Mouse (Mus musculus): ENCODE results near the gene Cnst. TPM values are rescaled to one million over a fixed set of nuclear protein-coding genes. Genes with fewer than 3 reads are reported as not detected.

The Cnst gene
- polyA plus RNA-seq, 1 experiment from 2014 or later: 12.9 TPM

DNA sequence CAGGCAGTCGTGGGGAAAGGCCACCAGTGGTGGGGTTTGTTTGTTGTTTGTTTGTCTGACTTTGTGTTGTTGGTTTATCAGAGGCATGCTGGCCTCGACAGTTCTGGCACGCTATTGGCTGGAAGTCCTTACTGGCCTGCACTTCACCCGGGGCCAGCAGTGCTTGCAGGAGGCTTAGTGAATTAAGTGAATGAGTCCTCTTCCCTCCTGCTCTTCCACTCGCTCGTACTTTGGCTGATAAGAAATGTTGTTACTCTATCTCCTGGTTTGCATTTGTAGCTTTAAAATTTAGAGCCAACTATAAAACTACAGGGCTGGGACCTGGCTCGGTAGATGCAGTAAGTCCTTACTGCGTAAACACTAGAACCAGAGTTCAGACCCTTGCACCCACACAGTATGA lies 34.0 kb downstream of the Cnst start:
- DNase-seq (ENCODE audit: low spot score) (no peak), ATAC-seq (replicated peaks; ENCODE audit: low FRiP score) (0 out of 2 replicates have a peak, but pooled peaks have one; percentile 21)
- Histone ChIP-seq H3K4me3 (ENCODE audit: low read depth, low read length) (no peak overlapping the region), H3K4me2 (no peak overlapping the region), H3K27me3 (replicated peaks; ENCODE audit: control insufficient read depth, insufficient read depth, low read length) (no peaks in the 10 kb centered on the region), H3K27ac (ENCODE audit: low read depth, low read length) (peak overlapping the region; percentile 3; the same call in 1 of the 2 replicates), H3K36me3 (ENCODE audit: control insufficient read depth, insufficient read depth, low read length) (peaks cover 3% of the 10 kb centered on the region), H3K4me1 (replicated peaks; ENCODE audit: control insufficient read depth, insufficient read depth, low read length) (peaks cover 48% of the 10 kb centered on the region), H3K9me3 (ENCODE audit: control insufficient read depth, low read length) (no peaks in the 10 kb centered on the region), H3K9ac (ENCODE audit: low read depth, low read length) (no peak overlapping the region)
- 47% methylated on average over 8 of the region's 8 CpGs for WGBS

DNA sequence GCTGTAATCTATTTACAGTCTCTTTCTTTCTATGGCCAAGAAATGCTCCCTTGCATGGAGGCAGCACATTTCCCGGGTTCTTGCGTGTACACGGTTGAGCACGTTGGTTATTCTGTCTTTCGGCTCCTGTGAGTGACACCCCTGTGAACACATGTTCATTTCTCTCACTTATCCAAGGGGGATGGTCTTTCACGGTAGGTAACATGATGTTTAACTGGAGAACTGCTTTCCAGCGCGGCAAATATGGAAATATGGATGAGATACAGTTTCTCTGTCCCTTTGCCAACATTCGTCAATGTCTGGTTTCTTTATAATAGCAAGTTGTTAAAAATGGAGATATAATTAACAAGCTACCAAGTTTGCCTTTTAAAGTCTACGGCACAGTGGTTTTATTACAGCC lies 35.3 kb downstream of the Cnst start:
- 0 out of 2 replicates have a peak overlapping the region, but pooled peaks have one; percentile 16 for H3K27ac ChIP-seq (ENCODE audit: low read depth, low read length)
- H3K9ac ChIP-seq (ENCODE audit: low read depth, low read length): no peak overlapping the region
- no peak for ATAC-seq (replicated peaks; ENCODE audit: low FRiP score)
- H3K27me3 ChIP-seq (replicated peaks; ENCODE audit: control insufficient read depth, insufficient read depth, low read length): no peaks in the 10 kb centered on the region
- H3K4me1 ChIP-seq (replicated peaks; ENCODE audit: control insufficient read depth, insufficient read depth, low read length): peaks cover 51% of the 10 kb centered on the region
- no peaks in the 10 kb centered on the region for H3K9me3 ChIP-seq (ENCODE audit: control insufficient read depth, low read length)
- WGBS: 89% methylated on average over 10 of the region's 10 CpGs
- peaks cover 3% of the 10 kb centered on the region for H3K36me3 ChIP-seq (ENCODE audit: control insufficient read depth, insufficient read depth, low read length)
- no peak for DNase-seq (ENCODE audit: low spot score)
- peak overlapping the region; percentile 9; the same call in 1 of the 2 replicates for H3K4me2 ChIP-seq
- no peak overlapping the region for H3K4me3 ChIP-seq (ENCODE audit: low read depth, low read length)

DNA sequence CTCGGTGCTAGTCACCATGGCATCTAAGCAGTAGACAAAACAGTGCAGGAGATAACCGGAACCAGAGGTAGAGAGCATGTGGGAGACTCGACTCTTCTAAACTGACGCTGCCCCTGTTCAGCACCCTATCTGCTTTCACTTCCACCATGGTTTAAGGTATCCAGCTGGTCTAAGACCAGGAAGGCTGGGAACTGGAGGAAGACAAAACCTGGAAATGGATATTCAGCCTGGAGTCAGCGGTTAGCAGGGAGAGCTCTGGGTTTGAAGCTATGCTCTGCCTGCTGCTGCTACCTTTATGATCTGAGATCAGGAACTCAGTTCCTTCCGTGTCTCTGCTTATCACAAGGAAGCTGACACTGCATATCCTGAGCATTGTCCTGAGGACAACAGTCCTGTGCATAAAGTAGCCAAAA lies 35.9 kb downstream of the Cnst start:
- Histone ChIP-seq H3K4me3 (ENCODE audit: low read depth, low read length) (no peak overlapping the region), H3K4me1 (replicated peaks; ENCODE audit: control insufficient read depth, insufficient read depth, low read length) (peaks cover 54% of the 10 kb centered on the region), H3K9me3 (ENCODE audit: control insufficient read depth, low read length) (no peaks in the 10 kb centered on the region), H3K27me3 (replicated peaks; ENCODE audit: control insufficient read depth, insufficient read depth, low read length) (no peaks in the 10 kb centered on the region), H3K9ac (ENCODE audit: low read depth, low read length) (no peak overlapping the region), H3K27ac (ENCODE audit: low read depth, low read length) (0 out of 2 replicates have a peak overlapping the region, but pooled peaks have one; percentile 16), H3K4me2 (peak overlapping the region; percentile 9; the same call in 1 of the 2 replicates), H3K36me3 (ENCODE audit: control insufficient read depth, insufficient read depth, low read length) (peaks cover 3% of the 10 kb centered on the region)
- WGBS: 36% methylated on average over 6 of the region's 6 CpGs
- ATAC-seq (replicated peaks; ENCODE audit: low FRiP score) (0 out of 2 replicates have a peak, but pooled peaks have one; percentile 50), DNase-seq (ENCODE audit: low spot score) (no peak)

DNA sequence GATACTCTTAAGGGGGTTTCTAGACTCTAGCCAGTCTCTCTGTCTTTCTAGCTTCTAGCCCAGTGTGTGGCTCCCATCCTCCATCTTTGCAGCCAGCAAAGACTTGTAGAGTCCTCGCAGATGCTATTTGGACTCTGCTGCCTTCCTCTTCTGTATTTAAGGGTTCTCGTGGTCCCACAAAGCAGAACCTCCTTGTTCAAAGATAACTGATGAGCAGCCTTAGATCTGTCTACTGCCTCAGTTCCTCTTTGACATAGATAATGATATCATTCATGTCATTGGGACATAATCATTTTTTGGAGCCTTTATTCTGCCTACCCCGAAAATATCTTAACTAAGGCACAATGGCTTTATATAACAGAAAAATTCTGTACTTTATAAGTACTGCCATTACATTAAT lies 36.9 kb downstream of the Cnst start:
- Histone ChIP-seq H3K36me3 (ENCODE audit: control insufficient read depth, insufficient read depth, low read length) (peaks cover 3% of the 10 kb centered on the region), H3K27ac (ENCODE audit: low read depth, low read length) (no peak overlapping the region), H3K27me3 (replicated peaks; ENCODE audit: control insufficient read depth, insufficient read depth, low read length) (no peaks in the 10 kb centered on the region), H3K4me2 (no peak overlapping the region), H3K4me3 (ENCODE audit: low read depth, low read length) (no peak overlapping the region), H3K4me1 (replicated peaks; ENCODE audit: control insufficient read depth, insufficient read depth, low read length) (peaks cover 51% of the 10 kb centered on the region), H3K9ac (ENCODE audit: low read depth, low read length) (no peak overlapping the region), H3K9me3 (ENCODE audit: control insufficient read depth, low read length) (no peaks in the 10 kb centered on the region)
- WGBS: 64% methylated on average over 3 of the region's 3 CpGs
- DNase-seq (ENCODE audit: low spot score) (no peak), ATAC-seq (replicated peaks; ENCODE audit: low FRiP score) (no peak)

DNA sequence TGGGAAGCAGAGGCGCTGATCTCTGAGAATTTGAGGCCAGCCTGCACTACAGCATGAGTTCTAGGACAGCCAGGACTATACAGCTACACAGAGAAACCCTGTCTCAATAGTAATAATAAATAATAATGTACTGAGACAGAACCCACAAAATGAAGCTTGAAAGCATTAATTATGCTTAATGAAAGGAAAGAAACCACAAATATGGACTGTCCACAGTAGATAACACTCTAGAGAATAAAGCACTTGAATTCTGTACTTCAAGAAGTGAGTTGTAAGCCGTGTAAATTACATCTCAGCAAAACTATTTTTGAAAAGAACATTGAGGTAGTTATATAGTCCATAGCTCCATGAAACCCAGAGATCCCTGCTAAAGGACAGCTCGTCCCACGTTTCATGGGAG lies 38.0 kb downstream of the Cnst start:
- no peak for ATAC-seq (replicated peaks; ENCODE audit: low FRiP score)

DNA sequence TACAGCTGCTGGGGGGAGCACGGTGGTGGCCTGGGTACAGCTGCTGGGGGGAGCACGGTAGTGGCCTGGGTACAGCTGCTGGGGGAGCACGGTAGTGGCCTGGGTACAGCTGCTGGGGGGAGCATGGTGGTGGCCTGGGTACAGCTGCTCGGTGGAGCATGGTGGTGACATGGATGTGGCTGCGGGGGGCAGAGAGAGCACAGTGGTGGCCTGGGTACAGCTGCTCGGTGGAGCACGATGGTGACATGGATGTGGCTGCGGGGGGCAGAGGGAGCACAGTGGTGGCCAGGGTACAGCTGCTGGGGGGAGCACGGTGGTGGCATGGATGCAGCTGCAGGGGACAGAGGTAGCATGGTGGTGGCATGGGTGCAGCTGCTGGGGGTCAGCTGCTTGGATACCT lies 39.5 kb downstream of the Cnst start:
- no peak for ATAC-seq (replicated peaks; ENCODE audit: low FRiP score)
- Histone ChIP-seq H3K27me3 (replicated peaks; ENCODE audit: control insufficient read depth, insufficient read depth, low read length) (no peaks in the 10 kb centered on the region), H3K27ac (ENCODE audit: low read depth, low read length) (no peak overlapping the region), H3K9ac (ENCODE audit: low read depth, low read length) (no peak overlapping the region), H3K4me2 (no peak overlapping the region), H3K4me1 (replicated peaks; ENCODE audit: control insufficient read depth, insufficient read depth, low read length) (peaks cover 29% of the 10 kb centered on the region), H3K9me3 (ENCODE audit: control insufficient read depth, low read length) (no peaks in the 10 kb centered on the region), H3K36me3 (ENCODE audit: control insufficient read depth, insufficient read depth, low read length) (no peaks in the 10 kb centered on the region), H3K4me3 (ENCODE audit: low read depth, low read length) (no peak overlapping the region)
- DNase-seq (ENCODE audit: low spot score): no peak
- WGBS: 93% methylated on average over 9 of the region's 9 CpGs

More for the DNA sequence above, 38.0 kb downstream of the Cnst start:
- Histone ChIP-seq H3K4me3 (ENCODE audit: low read depth, low read length) (no peak overlapping the region), H3K9ac (ENCODE audit: low read depth, low read length) (no peak overlapping the region), H3K27me3 (replicated peaks; ENCODE audit: control insufficient read depth, insufficient read depth, low read length) (no peaks in the 10 kb centered on the region), H3K4me2 (no peak overlapping the region), H3K36me3 (ENCODE audit: control insufficient read depth, insufficient read depth, low read length) (peaks cover 3% of the 10 kb centered on the region), H3K4me1 (replicated peaks; ENCODE audit: control insufficient read depth, insufficient read depth, low read length) (peaks cover 42% of the 10 kb centered on the region), H3K27ac (ENCODE audit: low read depth, low read length) (no peak overlapping the region), H3K9me3 (ENCODE audit: control insufficient read depth, low read length) (no peaks in the 10 kb centered on the region)
- WGBS: 86% methylated on average over 4 of the region's 4 CpGs
- DNase-seq (ENCODE audit: low spot score): no peak

DNA sequence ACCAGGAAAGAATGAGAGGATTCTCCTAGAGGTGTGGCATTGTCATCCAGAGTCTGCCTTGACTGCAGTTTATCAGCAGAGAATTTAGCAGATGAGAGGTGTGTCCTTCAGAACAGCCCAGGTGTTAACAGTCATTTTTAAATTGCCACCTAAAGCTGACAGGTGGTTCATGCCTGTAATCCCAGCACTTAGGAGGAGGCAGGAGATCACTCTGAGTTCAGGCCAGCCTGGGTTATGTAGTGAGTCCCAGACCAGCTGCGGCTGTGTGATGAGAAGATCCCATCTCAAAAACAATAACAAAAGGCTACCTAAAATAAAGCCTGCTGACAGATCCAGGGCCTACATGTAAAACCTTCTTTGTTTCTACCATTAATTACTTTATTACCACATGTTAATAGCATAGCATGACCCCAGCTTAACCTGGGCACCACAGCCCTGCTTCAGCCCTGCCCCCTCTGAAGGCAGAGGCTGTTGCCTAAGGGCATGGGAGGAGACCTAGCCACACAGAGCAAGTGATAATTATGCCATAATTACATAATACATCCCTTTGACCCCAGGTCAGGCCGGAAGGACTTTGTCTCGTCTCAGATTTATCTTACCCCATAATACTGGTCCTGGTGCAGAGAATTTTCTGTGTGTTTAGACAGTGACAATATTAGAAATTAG lies 40.4 kb downstream of the Cnst start:
- no peaks in the 10 kb centered on the region for H3K27me3 ChIP-seq (replicated peaks; ENCODE audit: control insufficient read depth, insufficient read depth, low read length)
- ATAC-seq (replicated peaks; ENCODE audit: low FRiP score) (no peak), DNase-seq (ENCODE audit: low spot score) (no peak)
- peaks cover 22% of the 10 kb centered on the region for H3K4me1 ChIP-seq (replicated peaks; ENCODE audit: control insufficient read depth, insufficient read depth, low read length)
- H3K9me3 ChIP-seq (ENCODE audit: control insufficient read depth, low read length): no peaks in the 10 kb centered on the region
- no peaks in the 10 kb centered on the region for H3K36me3 ChIP-seq (ENCODE audit: control insufficient read depth, insufficient read depth, low read length)
- no peak overlapping the region for H3K4me3 ChIP-seq (ENCODE audit: low read depth, low read length)
- WGBS: 71% methylated on average over 3 of the region's 3 CpGs
- no peak overlapping the region for H3K9ac ChIP-seq (ENCODE audit: low read depth, low read length)
- no peak overlapping the region for H3K27ac ChIP-seq (ENCODE audit: low read depth, low read length)
- no peak overlapping the region for H3K4me2 ChIP-seq

DNA sequence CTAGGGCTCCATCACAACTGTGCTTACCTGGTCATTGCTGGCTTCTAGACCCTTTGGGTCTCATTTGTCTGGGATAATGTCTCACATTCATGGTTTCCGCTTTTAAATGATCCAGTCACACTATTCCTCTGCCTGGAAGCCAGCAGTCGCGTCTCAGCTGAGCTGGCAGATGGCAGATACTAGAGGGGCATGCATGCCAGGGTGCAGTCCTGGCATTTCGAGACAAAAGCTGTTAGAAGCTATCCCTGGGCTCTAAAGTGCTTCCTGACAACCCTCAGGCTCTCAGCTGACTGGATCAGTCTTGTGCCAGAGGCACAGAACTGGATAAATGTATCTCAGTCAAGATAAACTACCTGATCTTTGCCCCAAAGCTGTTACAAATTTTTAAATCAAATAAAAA lies 42.1 kb downstream of the Cnst start:
- peaks cover 13% of the 10 kb centered on the region for H3K4me1 ChIP-seq (replicated peaks; ENCODE audit: control insufficient read depth, insufficient read depth, low read length)
- ATAC-seq (replicated peaks; ENCODE audit: low FRiP score) (no peak), DNase-seq (ENCODE audit: low spot score) (no peak)
- no peaks in the 10 kb centered on the region for H3K9me3 ChIP-seq (ENCODE audit: control insufficient read depth, low read length)
- 0 out of 2 replicates have a peak, but pooled peaks cover 2% of the 10 kb centered on the region for H3K36me3 ChIP-seq (ENCODE audit: control insufficient read depth, insufficient read depth, low read length)
- no peak overlapping the region for H3K9ac ChIP-seq (ENCODE audit: low read depth, low read length)
- no peak overlapping the region for H3K4me2 ChIP-seq
- 86% methylated on average over 4 of the region's 4 CpGs for WGBS
- H3K27ac ChIP-seq (ENCODE audit: low read depth, low read length): no peak overlapping the region
- no peaks in the 10 kb centered on the region for H3K27me3 ChIP-seq (replicated peaks; ENCODE audit: control insufficient read depth, insufficient read depth, low read length)
- H3K4me3 ChIP-seq (ENCODE audit: low read depth, low read length): no peak overlapping the region

DNA sequence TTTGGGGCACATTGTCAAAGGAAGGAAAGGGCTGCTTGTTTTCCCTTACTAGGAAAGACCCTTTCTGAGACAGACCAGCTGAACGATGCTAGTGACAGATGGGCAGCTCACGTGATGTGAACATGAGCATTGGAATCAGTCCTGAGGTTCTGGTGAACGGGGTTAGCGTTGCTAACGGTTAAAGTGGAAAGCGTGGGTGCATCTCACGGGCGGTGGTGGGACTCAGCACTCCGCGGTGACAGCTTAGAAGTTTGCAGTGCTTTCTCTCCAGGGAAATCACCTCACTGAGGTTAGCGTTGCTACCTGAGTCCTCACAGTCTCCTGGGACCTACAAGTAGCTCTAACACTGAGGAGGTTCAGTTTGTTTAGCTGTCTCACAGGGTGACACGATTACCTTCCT lies 45.5 kb downstream of the Cnst start:
- no peak overlapping the region for H3K4me2 ChIP-seq
- ATAC-seq (replicated peaks; ENCODE audit: low FRiP score) (no peak), DNase-seq (ENCODE audit: low spot score) (no peak)
- no peak overlapping the region for H3K4me3 ChIP-seq (ENCODE audit: low read depth, low read length)
- H3K4me1 ChIP-seq (replicated peaks; ENCODE audit: control insufficient read depth, insufficient read depth, low read length): peaks cover 1% of the 10 kb centered on the region
- H3K27ac ChIP-seq (ENCODE audit: low read depth, low read length): no peak overlapping the region
- H3K36me3 ChIP-seq (ENCODE audit: control insufficient read depth, insufficient read depth, low read length): 0 out of 2 replicates have a peak, but pooled peaks cover 2% of the 10 kb centered on the region
- H3K27me3 ChIP-seq (replicated peaks; ENCODE audit: control insufficient read depth, insufficient read depth, low read length): no peaks in the 10 kb centered on the region
- H3K9me3 ChIP-seq (ENCODE audit: control insufficient read depth, low read length): no peaks in the 10 kb centered on the region
- H3K9ac ChIP-seq (ENCODE audit: low read depth, low read length): no peak overlapping the region
- 87% methylated on average over 12 of the region's 12 CpGs for WGBS

Measured in liver, embryonic 11.5 days (tissue).